Mouse (Mus musculus): ENCODE data around the gene Sh2d4b.

- no peak for TF ChIP-seq CTCF (IDR thresholded peaks at IDR 0.05; ENCODE audit: extremely low read depth, insufficient read length, insufficient replicate concordance, low read depth, low read length)
- no peak for TF ChIP-seq POLR2A (IDR thresholded peaks at IDR 0.05; ENCODE audit: low read depth, low read length)
Observed at GRCm38 (mm10) chr14:40886428-40887202, 6.5 kb downstream of the Sh2d4b start.

Data from small intestine, adult 2 months (tissue).